Mouse (Mus musculus): Measurements from ENCODE around the gene Cts3. TPM values are rescaled to one million over a fixed set of nuclear protein-coding genes. Genes with fewer than 3 reads are reported as not detected.

Gene Cts3
- polyA plus RNA-seq (2017; shearing (Covaris generic)) = not detected

GRCm38 (mm10) chr13:61570027-61570426 lies at the start of gene Cts3:
Gene Cts3 (minus strand): TSS chr13:61570127.

GRCm38 (mm10) chr13:61568074-61568473 lies 1.9 kb downstream of the Cts3 start, which contains the start of gene Gm49352:
Gene Gm49352 (minus strand): TSS chr13:61568174.

GRCm38 (mm10) chr13:61541631-61542030 lies 28.3 kb downstream of the Cts3 start, which contains the start of gene Ctsm:
Gene Ctsm (minus strand): TSS chr13:61541839.

Other genes starting within 250 kb of the Cts3 start
- not detected for gene Cts7, start 211.9 kb downstream of the Cts3 start, polyA plus RNA-seq (2017; shearing (Covaris generic))
- gene Ctsm, start 28.3 kb downstream of the Cts3 start, polyA plus RNA-seq (2017; shearing (Covaris generic)) = not detected
- gene Gm49352, start 2.0 kb downstream of the Cts3 start, polyA plus RNA-seq (2017; shearing (Covaris generic)) = not detected